Mouse (Mus musculus): ENCODE data around the gene Bace2.

Bace2 gene

DNA sequence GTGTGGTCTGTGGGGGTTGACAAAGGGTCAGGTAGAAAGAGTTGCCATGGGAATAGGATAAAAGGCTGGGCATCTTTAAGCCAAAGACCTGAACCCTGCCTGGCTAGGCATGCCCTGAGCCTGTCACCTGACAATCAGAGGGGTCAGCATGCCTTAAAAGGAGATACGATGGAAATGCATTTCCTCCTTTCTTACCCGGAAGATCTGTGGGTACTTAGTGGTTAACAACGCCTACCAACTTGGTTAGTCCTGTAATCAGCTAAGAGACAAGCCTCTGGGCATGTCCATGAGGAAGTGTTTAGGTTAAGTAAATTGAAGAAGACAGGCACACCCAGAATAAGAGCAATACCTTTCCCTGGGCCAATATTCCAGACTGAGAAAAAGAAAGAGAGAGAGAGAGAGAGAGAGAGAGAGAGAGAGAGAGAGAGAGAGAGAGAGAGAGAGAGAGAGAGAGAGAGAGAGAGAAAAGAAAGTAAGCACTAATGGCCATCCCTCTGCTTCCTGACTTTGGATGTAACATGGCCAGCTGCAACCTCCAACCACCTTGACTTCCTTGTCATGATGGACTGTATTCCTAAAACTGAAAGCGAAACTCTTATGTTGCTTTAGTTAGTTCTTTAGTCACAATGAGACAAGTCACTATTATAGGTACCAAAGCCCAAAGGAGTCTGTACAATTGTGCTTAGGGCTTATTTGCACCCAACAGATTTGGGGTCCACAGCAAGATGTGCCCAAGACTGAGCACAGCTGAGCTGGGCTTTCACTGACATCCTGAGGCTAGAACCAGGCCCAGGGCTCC is 111.7 kb downstream of the Bace2 start:
- no peak for DNase-seq (ENCODE audit: low spot score)

DNA sequence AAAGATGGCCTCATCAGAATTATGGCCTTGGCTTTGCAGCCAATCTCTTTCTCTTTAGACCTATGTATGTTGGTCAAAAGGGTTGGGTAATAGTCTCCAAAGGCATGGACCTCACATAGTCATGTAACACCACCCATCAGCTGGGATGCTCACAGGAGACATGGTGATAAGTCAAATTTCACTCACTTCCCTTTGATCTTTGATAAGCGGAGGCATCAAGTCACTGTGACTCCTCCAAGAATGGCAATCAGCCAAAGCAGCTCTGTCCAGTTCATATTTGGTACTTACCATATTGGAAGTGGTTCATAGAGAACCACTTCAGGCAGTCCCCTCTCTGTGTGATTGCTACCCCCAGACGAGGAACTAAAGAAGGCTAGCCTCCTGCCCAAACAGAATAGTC is 118.1 kb downstream of the Bace2 start:
- DNase-seq (ENCODE audit: low spot score) = no peak

DNA sequence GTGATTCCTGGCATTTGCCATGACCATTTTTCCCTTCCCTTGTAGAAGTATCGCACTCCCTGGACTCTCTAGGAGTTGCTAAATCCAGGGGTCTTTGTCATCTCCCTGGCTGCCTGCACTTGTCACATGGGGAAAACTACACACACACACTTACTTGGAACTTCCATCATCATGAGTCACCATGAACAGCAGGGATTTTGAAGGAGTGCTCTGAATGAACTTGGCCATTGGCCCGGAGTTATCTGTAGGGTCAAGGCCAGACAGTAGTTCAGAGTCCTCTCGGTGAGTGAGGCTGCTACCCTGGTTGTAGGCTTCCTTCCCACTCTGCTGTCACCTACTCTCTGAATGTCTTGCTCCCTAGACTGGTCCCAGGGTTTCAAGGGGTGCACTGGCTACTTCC is 119.0 kb downstream of the Bace2 start:
- DNase-seq (ENCODE audit: low spot score) = no peak

DNA sequence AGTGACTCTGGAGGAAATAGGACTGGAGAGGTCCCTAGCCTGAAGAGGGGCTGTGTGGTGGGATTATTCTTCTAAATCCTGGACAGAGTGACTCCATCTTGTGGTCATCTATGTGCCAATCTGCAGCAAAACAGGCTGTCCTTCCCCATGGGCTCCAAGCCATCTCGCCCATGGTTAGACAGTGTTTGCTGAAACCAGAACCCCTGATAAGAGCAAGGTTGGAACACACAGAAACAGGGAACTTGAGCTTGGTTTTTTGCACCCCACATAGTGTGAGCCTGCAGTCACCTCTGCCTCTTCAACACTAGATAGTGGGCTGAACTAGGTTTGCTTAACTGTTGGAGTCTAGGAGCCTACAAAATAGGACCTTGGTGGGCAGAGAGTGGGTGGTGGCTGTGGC is 120.0 kb downstream of the Bace2 start:
- DNase-seq (ENCODE audit: low spot score) = no peak

DNA sequence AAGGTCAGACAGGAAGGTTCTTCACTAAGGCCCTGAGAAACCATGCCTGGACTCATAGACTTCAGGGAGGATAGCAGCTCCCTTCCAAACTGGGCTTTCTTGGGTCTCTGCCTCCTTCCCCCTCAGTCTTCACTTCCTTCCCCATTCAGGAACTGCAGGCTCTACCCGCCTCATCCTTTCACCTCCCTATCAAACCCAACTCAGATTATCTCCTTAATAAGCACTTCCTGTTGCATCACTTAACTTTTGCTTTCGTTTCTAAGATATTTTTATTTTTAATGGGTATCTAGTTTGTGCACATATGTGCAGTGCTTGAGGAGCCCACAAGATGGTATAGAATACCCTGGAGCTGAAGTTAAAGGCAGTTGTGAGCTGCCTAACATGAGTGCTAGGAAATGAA is 122.1 kb downstream of the Bace2 start:
- no peak for DNase-seq (ENCODE audit: low spot score)

DNA sequence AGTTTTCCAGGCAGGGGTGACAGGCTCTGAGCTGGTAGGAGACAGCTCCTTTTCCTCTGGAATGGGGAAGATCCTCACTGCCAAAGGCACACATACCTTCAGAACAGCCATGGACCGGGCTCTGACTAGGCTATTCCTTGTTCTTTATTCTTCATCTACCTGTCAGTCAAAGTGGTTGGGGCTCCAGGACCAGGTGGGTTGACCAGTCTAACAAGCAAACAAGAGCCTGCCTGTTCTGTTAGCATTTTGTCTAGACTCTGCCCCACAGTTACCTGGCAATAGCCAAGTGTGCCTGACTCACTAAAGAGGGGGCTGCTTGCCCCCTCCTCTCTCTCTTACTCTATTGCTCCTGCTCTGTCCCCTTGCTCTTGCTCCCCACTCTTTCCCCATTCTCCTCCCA is 135.8 kb downstream of the Bace2 start:
- DNase-seq (ENCODE audit: low spot score) = no peak
